Mouse (Mus musculus) NIH3T3 (cell line): ENCODE data around the gene Gm1110.
"Not testable (repeated sequence)": the region's sequence is repeated elsewhere in the genome, so short reads cannot be mapped to it uniquely, and the experiment has no call there.

Source experiments
- DNase-seq: peaks from one replicate; pipeline ENCODE4 v3.0.0-alpha.2; 2012; ENCODE audit warnings: low read depth

Gm1110 gene

GRCm38 (mm10) chr9:26922909-26923526 is at the start of gene Gm1110:
Gm1110 (minus strand) TSS chr9:26923111.
- DNase-seq, result no peak

GRCm38 (mm10) chr9:26947790-26948189 is 24.9 kb upstream of the Gm1110 start:
- no peak for DNase-seq

GRCm38 (mm10) chr9:26924146-26924545 is 1.2 kb upstream of the Gm1110 start:
- no peak for DNase-seq

- no peak for DNase-seq
Observed at GRCm38 (mm10) chr9:26919778-26920177, 3.1 kb downstream of the Gm1110 start.

GRCm38 (mm10) chr9:26913150-26913549 is 9.8 kb downstream of the Gm1110 start:
- no peak for DNase-seq

- no peak for DNase-seq
Observed at GRCm38 (mm10) chr9:26911251-26911650, 11.7 kb downstream of the Gm1110 start.

- DNase-seq, result not testable (repeated sequence)
Observed at GRCm38 (mm10) chr9:26869856-26870255, 53.1 kb downstream of the Gm1110 start.

- DNase-seq, result no peak
Observed at GRCm38 (mm10) chr9:26860751-26861150, 62.2 kb downstream of the Gm1110 start, which contains the start of gene Glb1l3. Glb1l3 (minus strand) TSS chr9:26860890.

- no peak for DNase-seq
Observed at GRCm38 (mm10) chr9:26831089-26831488, 91.8 kb downstream of the Gm1110 start.
